Mouse (Mus musculus): Measurements from ENCODE around the gene Kdm5b.

The Kdm5b gene

DNA sequence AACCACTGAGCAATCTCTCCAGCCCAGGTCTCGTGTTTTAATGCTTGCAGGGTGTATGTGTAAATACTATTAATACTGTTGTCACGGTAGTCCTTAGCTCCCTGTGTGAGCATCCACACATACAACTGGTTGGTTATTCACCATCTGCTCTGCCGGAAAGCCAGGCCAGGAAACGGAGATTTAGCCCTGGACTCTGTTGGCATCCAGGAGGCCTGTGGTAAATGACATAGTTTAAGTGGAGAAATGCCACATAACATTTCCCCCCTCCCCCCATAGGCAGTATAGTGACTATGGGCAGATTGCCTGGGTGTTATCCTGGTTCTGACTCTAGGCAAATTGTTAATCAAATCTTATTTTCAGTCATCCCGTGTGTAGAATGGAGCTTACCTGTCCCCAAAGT lies 90.8 kb downstream of the Kdm5b start:
- DNase-seq = peak; percentile 62 to 63

DNA sequence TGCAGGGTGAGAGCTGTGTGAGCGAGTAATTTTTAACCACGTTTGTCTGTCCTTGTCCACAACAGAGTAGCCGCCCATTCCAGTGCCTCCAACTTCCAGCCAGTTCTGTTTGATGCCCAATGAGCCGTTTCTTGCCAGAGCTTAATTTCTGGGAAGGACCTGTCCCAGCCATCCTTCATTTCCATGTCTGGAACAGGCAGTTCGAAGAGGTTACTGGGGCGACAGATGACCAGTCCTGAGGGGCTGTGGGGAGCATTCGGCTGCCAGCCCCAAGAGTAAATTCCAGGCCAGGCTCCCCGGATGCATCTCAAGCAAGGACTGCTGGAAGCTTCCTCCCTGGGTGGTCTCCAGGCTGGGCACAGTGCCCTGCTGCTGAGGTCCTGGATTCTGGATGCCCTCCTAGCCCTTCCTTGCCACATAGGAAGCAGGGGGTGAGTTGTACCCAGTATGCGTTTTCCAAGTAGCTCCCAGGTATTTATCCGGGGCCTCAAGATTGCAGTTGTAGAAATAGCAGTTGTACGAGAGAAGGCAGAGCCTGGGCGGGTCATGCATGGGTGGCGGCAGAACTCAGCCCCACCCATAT lies 91.4 kb downstream of the Kdm5b start:
- peak; percentile 48 to 54 for DNase-seq

DNA sequence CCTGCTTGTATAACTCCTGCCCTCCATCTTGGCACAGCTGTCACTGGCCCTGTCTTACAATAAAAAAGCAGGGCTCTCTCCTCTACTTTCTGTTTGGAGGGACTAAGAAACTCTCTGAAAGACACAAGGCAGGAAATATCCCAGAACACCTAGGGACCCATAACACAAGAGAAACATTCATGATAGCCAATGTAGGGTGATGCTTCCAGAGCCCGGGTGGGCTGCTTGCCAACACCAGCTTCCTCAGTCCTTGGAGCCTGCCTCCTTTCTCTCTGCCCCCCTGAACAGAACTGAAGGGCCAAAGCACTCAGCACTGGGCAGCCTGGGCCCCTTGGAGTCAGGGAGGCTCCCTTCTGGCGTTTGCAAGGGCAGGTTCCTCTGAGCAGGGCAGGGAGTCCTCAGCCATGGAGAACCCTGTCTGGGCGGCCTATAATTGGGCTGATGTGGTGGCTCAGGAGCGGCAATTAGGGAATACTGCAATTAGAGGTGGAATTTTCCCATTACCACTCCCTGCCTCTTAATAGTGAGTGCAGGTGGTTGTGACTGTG lies 92.0 kb downstream of the Kdm5b start:
- peak; percentile 61 to 62 for DNase-seq

DNA sequence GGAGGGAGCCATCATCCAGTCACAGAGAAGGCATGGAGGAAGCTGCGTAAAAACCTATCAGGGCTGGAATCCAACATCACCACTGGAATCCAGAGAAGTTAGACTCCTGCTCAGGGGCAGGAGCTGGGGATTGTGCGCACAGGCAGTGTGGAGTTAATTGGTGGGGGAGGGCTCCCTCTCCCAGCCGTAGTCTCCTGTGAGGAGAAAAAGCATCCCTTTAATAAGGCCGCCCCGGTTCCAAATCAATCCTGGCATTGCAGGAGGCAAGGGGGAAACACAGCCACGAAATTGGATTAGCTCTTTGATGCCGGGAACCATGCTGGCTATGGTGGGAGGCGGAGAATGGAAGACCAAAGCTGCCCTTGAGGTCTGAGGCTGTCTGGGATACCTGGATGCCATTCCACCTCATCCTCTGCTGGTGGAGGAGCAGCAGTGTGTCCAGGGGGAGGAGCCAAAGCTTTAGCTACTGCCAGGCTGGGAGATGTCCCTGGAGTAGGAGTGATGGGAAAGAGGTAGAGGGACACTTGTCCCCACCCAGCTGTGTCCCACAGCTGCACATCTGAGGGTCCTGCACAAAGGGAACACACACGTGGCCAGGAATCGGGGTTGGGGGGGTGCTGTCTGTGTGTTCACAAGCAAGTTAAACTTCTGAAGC lies 93.8 kb downstream of the Kdm5b start:
- DNase-seq = no peak

DNA sequence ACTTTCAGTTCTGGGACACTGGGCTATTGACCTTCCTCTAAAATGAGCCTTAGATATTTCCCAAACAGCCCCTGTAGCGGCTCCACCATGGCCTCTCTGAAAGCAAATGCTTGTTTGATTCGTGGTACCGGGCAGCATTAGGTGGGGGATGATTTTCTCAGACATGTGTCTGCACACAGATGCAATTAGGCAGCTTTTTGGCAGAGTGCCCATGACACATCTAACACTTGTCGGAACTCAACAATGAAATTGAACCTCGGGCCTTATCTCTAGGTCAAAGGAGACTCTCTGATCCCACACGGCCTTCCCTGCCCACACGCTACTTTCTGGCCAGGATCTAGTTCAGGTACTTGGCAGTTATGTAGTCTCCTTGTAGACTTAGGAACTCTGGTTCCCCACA lies 98.9 kb downstream of the Kdm5b start:
- no peak for DNase-seq

DNA sequence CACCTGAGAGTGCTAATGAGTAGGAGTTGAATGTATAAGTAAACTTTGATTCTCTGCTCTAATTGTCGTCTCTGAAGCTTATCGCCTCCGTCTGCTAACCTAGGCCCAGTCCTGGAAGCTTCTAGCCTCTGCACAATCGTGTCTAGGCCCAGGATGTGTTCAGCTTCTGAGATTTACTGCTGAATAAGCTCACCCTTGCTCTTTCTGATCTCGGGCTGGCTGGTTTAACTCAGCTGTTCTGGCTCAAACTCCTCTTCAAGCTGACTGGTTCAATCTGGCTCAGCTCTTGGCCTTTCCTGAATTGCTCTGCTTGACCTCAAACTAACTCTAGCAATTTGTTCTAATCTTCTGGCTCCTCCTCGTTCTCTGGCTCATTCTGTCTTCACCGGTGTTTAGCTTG lies 100.2 kb downstream of the Kdm5b start:
- DNase-seq = no peak

DNA sequence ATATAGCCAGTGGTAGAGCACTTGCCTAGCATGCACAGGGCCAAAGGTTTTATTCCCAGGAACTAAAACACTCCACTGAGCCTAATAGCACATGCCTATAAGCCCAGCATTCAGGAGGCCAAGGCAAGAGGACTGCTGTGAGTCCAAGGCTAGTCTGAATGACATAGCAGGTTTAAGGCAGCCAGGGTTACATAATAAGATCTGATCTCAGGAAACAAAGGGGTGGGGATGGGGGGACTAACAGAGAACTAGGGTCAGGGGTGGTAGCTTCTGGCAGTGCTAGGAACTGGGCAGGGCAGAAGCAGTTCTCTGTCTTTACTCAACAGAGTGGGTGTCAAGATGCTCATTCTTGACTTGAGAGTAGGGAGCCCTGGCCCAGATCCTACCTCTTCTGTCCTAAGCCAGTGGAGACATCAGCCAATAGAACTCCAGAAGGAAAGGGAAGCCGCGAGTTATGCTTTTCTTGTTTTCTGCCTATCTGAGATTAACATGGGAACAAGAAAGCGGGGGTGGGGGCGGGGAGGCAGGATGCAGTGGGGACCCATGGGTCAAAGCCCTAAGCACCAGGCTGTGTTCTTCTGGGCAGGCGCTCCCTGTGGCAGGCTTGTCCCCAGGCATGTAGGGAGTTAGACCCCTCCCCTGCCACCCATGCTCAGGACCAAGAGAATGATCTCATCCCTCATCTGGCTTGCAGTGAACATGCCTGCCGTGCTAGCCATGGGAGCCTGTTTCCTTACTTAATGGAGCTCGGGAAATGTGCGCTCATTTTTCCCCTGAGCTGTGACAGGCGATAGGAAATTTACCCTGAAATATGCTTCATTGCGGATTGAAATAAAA lies 111.5 kb downstream of the Kdm5b start:
- no peak for DNase-seq

DNA sequence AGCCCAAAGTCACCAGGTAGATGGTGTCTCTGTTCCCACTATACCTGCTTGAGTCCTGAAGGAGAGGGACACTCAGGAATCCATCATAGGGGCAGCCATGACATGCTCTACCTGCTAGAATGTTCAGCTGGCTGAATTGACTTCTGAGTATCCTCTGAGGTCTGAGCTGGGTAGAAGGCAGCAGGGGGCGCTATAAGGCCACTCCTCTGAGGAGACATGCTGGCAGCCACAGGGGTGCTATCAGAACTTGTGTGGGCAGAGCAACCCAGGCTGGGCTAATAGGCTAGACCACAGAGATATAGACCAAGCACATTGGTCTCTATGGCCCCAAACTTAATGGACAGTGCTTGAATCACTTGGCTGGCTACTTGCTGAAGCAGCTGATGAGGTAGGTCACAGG lies 114.3 kb downstream of the Kdm5b start:
- peak; percentile 58 to 70 for DNase-seq

DNA sequence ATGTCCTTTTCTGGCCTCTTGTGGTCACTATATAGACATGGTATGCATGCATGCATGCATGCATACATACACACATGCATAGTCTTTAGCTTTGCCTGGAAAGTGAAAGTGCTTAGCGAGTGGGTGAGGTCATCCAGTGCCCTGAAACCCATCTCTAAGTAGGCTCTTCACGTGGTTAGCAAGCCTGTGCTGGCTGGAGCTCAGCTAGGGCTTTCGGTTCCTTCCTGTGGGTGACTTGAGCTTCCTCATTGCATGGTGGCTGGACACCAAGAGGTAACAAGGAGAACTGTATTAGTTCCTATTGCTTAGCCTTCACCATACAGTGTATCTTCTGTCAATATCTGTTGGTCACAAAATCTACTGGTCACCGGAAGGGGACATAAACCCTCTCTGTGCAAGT lies 119.5 kb downstream of the Kdm5b start:
- no peak for DNase-seq

DNA sequence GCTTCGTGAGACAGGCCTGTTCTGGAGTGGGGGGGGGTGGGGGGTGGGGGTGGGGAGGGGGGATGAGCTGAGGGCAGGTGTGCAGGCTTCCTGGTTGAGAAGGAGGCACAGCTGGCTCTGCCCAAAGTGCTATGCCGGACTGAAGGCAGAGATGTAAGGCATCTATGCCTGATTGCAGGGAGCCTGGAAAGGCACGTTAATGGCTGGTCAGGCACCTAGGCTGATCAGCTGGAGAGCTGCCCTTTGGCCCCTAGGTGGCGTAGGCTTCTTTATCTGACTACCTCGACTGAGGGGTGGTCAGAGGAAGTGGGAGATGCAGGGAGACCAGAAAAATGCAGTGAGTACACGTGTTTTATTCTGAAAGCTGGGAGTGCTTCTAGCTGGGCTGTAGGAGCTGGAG lies 120.6 kb downstream of the Kdm5b start:
- no peak for DNase-seq

DNA sequence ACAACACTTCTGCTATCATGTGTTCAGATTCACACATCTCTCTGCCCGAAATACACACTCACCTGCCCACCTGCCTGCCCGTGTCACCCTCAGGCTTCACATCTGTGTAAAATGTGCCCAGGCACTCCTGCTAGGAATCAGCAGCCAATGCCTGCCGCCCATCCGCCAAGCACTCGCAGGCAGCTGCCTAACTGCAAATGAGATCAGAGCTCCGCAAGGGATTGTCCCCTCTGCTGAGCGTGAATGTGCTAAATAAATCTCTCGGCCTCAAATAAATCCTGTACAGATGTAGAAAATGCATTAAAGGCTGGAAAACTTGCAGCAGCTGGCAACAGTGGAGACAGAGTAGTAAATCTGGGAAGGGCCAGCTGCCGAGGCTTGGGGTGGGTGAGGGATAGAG lies 122.5 kb downstream of the Kdm5b start:
- DNase-seq = no peak
